Mouse (Mus musculus): ENCODE measurements around the gene Tmem160.

Gene Tmem160

GRCm38 (mm10) chr7:16451656-16452055, 923 bp upstream of the Tmem160 start:
- DNase-seq: no peak

DNA sequence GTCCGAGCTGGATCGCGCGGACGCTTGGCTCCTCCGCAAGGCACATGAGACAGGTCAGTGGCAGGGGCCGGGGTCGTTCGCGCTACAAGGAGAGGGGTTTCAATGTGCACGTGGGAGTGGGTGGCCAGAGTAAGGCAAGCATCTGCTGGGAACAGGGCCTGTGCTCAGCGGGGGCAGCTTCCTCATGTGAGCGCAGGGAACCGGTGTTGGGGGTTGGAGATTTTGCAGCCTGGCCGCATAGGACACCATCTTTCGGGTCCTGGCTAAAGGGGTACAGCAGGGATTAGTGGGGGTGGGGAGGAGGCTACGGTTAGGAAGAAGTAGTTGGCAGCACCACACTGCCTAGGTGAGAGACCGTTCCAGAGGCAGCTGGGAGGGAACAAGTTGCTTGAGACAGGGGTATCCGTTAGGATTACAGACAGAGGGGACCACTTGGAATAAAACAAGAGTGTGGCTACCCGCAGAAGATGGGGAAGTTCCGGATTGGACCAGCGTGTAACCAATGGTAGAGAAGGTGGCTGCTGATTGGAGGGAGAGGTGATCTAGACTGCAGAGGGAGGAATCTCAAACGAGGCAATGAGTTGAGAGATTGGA, 636 bp downstream of the Tmem160 start:
- peak; percentile 54 for DNase-seq

DNA sequence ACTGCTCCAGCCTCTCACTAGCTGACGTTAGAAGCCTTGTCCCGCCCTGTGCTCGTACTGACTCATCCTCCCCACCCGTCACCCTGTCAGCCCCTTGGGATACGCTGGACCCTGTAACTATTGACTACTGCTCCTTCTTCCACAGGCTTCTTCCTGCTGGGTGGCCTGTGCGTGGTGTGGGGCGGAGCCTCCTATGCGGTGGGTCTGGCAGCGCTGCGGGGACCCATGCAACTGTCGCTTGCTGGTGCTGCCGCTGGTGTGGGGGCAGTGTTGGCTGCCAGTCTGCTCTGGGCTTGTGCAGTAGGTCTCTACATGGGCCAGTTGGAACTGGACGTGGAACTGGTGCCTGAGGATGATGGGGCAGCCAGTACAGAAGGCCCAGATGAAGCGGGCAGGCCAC, 2.4 kb downstream of the Tmem160 start:
- no peak for DNase-seq

GRCm38 (mm10) chr7:16456289-16456688, 3.7 kb downstream of the Tmem160 start:
- DNase-seq: no peak

DNA sequence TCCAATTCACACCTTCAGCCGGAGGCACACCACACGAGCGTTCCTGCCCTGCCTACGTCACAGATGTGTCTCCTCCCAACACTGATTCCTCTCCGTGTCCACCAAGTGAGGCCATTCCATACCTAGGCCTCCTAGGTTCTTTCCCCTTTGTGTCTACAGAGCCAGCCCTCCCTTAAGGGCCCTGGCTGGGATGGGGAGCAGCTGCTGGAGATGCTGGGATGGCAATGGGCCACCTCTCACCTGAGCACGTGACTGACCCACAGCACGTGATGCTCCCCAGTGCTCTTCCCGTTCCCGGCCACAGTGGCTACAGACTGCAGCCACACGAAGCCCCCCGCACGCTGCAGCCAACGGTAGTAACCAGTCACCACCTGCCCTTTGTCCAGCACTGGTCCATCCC, 8.0 kb downstream of the Tmem160 start:
- no peak for DNase-seq

- DNase-seq: no peak
Observed at GRCm38 (mm10) chr7:16461151-16461550, 8.6 kb downstream of the Tmem160 start.

- no peak for DNase-seq
Observed at GRCm38 (mm10) chr7:16461705-16462104, 9.1 kb downstream of the Tmem160 start.

- peak; percentile 85 for DNase-seq
Observed at GRCm38 (mm10) chr7:16463214-16463613, 10.6 kb downstream of the Tmem160 start.

GRCm38 (mm10) chr7:16465160-16465559, 12.6 kb downstream of the Tmem160 start:
- DNase-seq: peak; percentile 74

GRCm38 (mm10) chr7:16465568-16465967, 13.0 kb downstream of the Tmem160 start:
- DNase-seq: no peak

GRCm38 (mm10) chr7:16466565-16466964, 14.0 kb downstream of the Tmem160 start:
- DNase-seq: no peak

- no peak for DNase-seq
Observed at GRCm38 (mm10) chr7:16468115-16468514, 15.5 kb downstream of the Tmem160 start.

- DNase-seq: no peak
Observed at GRCm38 (mm10) chr7:16471549-16471948, 19.0 kb downstream of the Tmem160 start.

DNA sequence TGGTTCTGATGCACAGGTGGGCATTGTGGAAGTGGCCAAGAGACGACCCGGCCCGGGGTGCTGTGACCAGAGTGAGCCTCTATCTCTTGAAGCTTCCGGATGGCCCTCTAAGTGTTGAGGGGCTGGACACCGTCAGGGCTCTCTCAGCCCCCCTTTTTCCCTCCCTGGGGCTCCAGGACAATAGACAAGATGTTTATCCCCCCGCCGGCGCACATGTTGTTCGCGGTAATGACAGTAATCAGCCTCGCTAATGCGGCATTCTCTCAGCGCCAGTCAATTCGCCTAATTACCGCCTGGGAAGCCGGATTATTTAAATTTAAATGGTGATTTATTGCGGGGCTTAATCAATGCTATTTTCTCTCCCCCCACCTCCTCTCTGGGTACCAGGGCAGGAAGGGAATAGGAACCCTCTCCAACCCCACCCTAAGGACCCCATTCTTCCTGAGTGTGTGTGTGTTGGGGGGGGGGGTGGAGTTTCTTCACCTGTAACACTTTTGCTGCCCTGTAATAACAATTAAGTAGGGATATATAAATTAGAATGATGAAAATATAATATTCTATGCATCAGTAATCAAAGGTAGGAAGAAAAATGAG, 19.6 kb downstream of the Tmem160 start:
- no peak for DNase-seq

DNA sequence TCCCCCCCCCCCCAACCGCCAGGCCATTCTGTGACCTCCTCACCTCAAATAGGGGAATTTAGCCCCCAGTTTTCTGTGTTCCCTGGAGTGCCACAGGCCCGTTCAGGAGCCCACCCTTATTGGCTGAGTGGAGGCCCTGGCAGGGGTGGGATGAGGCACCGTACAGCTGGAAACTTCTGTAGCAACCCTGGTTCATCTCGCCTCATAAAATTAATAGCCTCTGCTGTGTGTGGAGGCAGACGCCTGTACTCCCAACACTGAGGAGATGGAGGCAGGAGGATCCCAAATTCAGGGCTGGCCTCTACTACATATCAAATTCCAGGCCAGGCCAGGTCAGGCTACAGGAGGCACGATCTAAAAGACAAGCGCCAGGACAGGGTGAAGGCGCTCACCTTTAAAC, 21.3 kb downstream of the Tmem160 start:
- no peak for DNase-seq

GRCm38 (mm10) chr7:16474445-16474844, 21.9 kb downstream of the Tmem160 start:
- no peak for DNase-seq

DNA sequence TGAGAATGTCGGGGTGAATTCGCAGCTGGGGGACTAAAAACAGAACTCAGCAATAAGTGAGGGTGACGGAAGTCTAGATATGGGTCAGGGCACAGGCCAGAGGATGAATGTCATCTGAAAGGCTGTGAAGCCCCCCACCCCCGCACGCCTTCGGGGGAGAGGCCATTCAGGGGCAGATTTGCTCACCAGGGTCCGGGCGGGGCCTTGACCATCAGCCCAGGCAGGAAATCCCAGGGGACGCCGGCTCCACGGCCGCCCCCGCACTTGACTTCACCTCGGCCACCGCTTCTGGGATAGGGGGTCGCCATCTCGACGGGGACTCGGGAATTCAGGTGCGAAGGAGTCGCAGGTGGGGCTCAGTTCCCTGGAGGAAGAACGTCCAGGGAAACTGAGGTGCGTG, 22.7 kb downstream of the Tmem160 start:
- no peak for DNase-seq

- DNase-seq: no peak
Observed at GRCm38 (mm10) chr7:16475764-16476599, 23.4 kb downstream of the Tmem160 start.

- DNase-seq: no peak
Observed at GRCm38 (mm10) chr7:16476600-16476989, 24.0 kb downstream of the Tmem160 start.

GRCm38 (mm10) chr7:16477628-16478027, 25.0 kb downstream of the Tmem160 start, which contains the start of gene Npas1:
Gene Npas1 (minus strand): TSS chr7:16477728.
- no peak for DNase-seq

DNA sequence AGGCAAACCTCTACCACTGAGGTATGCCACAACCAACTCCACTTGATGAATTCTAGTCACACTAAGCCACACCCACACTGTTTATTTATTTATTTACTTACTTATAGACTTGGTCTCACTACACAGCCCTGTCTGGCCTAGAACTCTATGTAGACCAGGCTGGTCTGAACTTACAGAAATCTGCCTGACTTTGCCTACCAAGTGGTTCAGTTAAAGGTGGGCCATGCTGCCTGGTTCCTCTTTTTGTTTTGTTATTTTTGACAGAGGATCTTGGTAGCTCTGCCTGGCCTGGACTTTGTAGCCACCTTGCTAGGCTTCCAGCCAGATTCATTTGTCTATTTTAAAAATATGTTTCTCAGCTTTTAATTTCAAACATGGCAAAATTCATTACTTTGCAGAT, 36.2 kb downstream of the Tmem160 start:
- no peak for DNase-seq

- DNase-seq: no peak
Observed at GRCm38 (mm10) chr7:16489948-16490347, 37.4 kb downstream of the Tmem160 start.

GRCm38 (mm10) chr7:16491759-16492158, 39.2 kb downstream of the Tmem160 start:
- peak; percentile 65 for DNase-seq

- no peak for DNase-seq
Observed at GRCm38 (mm10) chr7:16492211-16492610, 39.6 kb downstream of the Tmem160 start.

Data from right cerebral cortex, postnatal 4 days (tissue).